Mouse (Mus musculus) Patski (cell line): ENCODE data around the gene Cdc40. TPM values are rescaled to one million over a fixed set of nuclear protein-coding genes. Genes with fewer than 3 reads are reported as not detected.
"Not testable (repeated sequence)": the region's sequence is repeated elsewhere in the genome, so short reads cannot be mapped to it uniquely, and the experiment has no call there.

Experiments
- ATAC-seq: fragments of 100-300 bp; one replicate; pipeline ENCODE4 v1.8.0; 2021
- CTCF ChIA-PET: fragments of 350-600 bp; sonication (Branson Sonifier 250); formaldehyde crosslinking; loops from one replicate; lab custom pipeline; 2022; ENCODE audit warnings: inconsistent platforms; lab: Charles Lee
- POLR2A ChIA-PET: fragments of 350-600 bp; sonication (Branson Sonifier 250); formaldehyde crosslinking; loops from one replicate; lab custom pipeline; 2022; ENCODE audit warnings: antibody characterized with exemption, inconsistent platforms; lab: Charles Lee
- DNase-seq: peaks from one replicate; pipeline ENCODE4 v3.0.0-alpha.2; 2011; ENCODE audit warnings: low read depth, low spot score
- H3K27me3 ChIP-seq: fragments of 371-371 bp; one replicate; pipeline ENCODE4 v1.5.1; 2021
- CTCF ChIP-seq: fragments of 100-300 bp; IDR thresholded peaks from one replicate; pipeline ENCODE4 v1.5.1; 2021
- in situ Hi-C: fragments of 300-500 bp; cut with MboI; formaldehyde crosslinking; loops from 3 replicates; pipeline ENCODE4 v1.11.1; 2018; ENCODE audit warnings: low pct_unique_long_range_greater_than_20kb, mixed read lengths
- polyA plus RNA-seq: library from polyadenylated mRNA; unstranded; gene quantifications from one replicate; pipeline ENCODE4 v1.2.3, GENCODE M21; 2021

The Cdc40 gene
- polyA plus RNA-seq, 1 experiment from 2014 or later: 28.1 TPM

DNA sequence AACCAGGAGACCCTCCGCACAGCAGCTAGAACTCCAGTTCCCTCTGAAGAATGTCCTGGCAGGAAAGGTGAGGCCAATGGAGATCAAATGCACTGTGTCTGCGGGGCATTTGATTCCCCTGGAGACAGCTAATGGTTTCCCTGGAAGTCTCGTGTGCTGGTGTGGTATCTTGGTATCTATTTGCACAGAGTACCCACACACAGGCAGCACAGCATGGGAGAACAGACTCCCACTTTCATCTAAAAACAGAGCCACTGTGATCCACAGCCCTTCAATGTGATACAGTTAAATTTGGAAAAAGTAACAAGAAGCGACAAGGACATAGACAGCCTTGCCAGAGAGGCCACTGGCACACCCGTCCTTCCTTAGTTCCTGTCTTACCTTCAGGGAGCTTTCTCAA is 39.3 kb downstream of the Cdc40 start:
- DNase-seq (no peak), ATAC-seq (no peak)
- TF ChIP-seq CTCF: no peak
- POLR2A ChIA-PET: no interaction called here
- H3K27me3 ChIP-seq: no peaks in the 10 kb centered on the region
- in situ Hi-C loops: no loop called here
- CTCF ChIA-PET: interaction anchor here (1.2 kb wide), 1 partner anchor 10 kb away, joined by 4 read pairs; no protein-coding TSS in a partner anchor

- TF ChIP-seq CTCF: no peak
- ATAC-seq (no peak), DNase-seq (no peak)
- CTCF ChIA-PET: no interaction called here
- H3K27me3 ChIP-seq: no peaks in the 10 kb centered on the region
- POLR2A ChIA-PET: no interaction called here
- in situ Hi-C loops: no loop called here
These were observed 43.0 kb downstream of the Cdc40 start for GRCm38 (mm10) chr10:40840086-40840485.

- POLR2A ChIA-PET: no interaction called here
- CTCF ChIA-PET: no interaction called here
- no peak for TF ChIP-seq CTCF
- in situ Hi-C loops: no loop called here
- DNase-seq (no peak), ATAC-seq (no peak)
- no peaks in the 10 kb centered on the region for H3K27me3 ChIP-seq
These were observed 51.8 kb downstream of the Cdc40 start for GRCm38 (mm10) chr10:40831267-40831666.

- peak; percentile 62 for ATAC-seq
- no peak for TF ChIP-seq CTCF
- peak; percentile 24 for DNase-seq
- in situ Hi-C loops: no loop called here
- POLR2A ChIA-PET: interaction anchor here (1.3 kb wide), 1 partner anchor 34 kb away, joined by 5 read pairs; no protein-coding TSS in a partner anchor
- CTCF ChIA-PET: no interaction called here
- H3K27me3 ChIP-seq: no peaks in the 10 kb centered on the region
These were observed 52.8 kb downstream of the Cdc40 start for GRCm38 (mm10) chr10:40830312-40830711.

DNA sequence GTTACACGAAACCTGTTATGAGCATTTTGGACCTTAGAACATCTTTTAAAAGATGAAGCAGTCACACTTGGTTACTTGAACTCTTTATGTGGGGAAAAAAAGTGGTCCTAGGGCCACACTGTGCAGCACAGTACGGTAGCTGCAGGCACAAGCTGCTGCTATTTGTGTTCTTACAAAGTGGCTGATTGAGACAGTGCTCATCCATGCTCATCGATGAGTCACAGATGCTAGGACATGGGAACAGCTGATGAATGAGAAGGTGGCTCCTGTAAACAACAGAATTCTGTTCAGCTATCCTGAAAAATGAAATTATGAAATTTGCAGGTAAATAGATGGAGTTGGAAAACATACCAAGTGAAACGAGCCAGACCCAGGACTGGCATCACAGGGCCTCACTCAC is 55.4 kb downstream of the Cdc40 start:
- POLR2A ChIA-PET: no interaction called here
- DNase-seq (peak; percentile 12), ATAC-seq (no peak)
- CTCF ChIA-PET: no interaction called here
- no peaks in the 10 kb centered on the region for H3K27me3 ChIP-seq
- TF ChIP-seq CTCF: no peak
- in situ Hi-C loops: no loop called here

GRCm38 (mm10) chr10:40825952-40826351 is 57.2 kb downstream of the Cdc40 start:
- TF ChIP-seq CTCF: no peak
- CTCF ChIA-PET: interaction anchor here (0.9 kb wide), 1 partner anchor 15 kb away, joined by 4 read pairs; no protein-coding TSS in a partner anchor
- in situ Hi-C loops: no loop called here
- POLR2A ChIA-PET: no interaction called here
- DNase-seq (no peak), ATAC-seq (no peak)
- no peaks in the 10 kb centered on the region for H3K27me3 ChIP-seq

- DNase-seq: no peak
- in situ Hi-C loops: no loop called here
- POLR2A ChIA-PET: interaction anchor here (0.6 kb wide), 1 partner anchor 1799 kb away, joined by 4 read pairs; no protein-coding TSS in a partner anchor
These were observed 66.6 kb downstream of the Cdc40 start for GRCm38 (mm10) chr10:40816471-40816870.

GRCm38 (mm10) chr10:40813627-40814026 is 69.5 kb downstream of the Cdc40 start:
- DNase-seq (no peak), ATAC-seq (no peak)
- POLR2A ChIA-PET: no interaction called here
- in situ Hi-C loops: no loop called here
- CTCF ChIA-PET: no interaction called here
- TF ChIP-seq CTCF: peak; percentile 60
- no peaks in the 10 kb centered on the region for H3K27me3 ChIP-seq

More at GRCm38 (mm10) chr10:40816471-40816870, 66.6 kb downstream of the Cdc40 start:
- TF ChIP-seq CTCF: no peak
- CTCF ChIA-PET: interaction anchor here (1.3 kb wide), 1 partner anchor 9 kb away, joined by 3 read pairs; no protein-coding TSS in a partner anchor
- ATAC-seq: no peak
- H3K27me3 ChIP-seq: no peaks in the 10 kb centered on the region

GRCm38 (mm10) chr10:40809411-40809910 is 73.7 kb downstream of the Cdc40 start:
- POLR2A ChIA-PET, in situ Hi-C loops, ATAC-seq, CTCF ChIA-PET, DNase-seq, H3K27me3 ChIP-seq: not testable (repeated sequence)

DNA sequence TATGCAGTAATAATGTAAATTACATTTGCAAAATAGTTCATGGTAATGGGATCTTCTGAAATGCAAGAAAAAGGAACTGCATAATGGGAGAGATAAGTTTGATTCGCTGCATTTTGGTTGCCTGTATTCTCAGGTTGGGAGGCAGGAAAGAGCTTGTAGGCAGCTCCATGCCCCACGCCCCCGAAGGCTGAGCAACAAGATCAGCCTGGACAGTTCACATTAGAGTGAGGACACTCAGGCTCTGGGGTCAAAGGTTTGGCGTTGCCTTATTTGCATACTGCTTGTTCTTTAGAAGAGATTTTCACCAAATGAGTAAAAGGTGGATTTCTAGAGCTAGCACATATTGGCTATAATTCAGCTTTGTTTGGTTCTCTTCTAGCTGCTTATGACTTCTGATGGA is 76.9 kb downstream of the Cdc40 start:
- no peak for TF ChIP-seq CTCF
- in situ Hi-C loops: no loop called here
- CTCF ChIA-PET: no interaction called here
- no peak for DNase-seq
- no peak for ATAC-seq
- POLR2A ChIA-PET: no interaction called here
- peaks cover 8% of the 10 kb centered on the region for H3K27me3 ChIP-seq

DNA sequence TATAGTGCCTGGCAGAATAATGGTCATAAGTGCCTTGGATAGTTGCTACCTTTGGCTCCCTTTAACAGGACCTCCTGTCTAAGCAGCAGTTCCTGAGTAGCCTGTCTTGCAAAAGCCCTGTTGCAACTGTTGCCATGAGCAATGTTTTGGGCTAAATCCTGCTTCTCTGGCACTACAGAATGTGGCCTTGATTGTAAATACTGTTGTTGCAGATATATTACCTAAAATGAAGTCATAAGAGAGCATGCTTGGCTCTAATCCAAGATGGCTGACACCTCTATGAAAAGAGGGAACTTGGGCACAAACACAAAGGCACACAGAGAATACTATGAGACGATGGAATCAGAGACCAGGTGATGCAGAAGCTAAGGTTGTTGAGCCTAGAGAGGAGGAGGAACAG is 77.9 kb downstream of the Cdc40 start:
- ATAC-seq: no peak
- peaks cover 10% of the 10 kb centered on the region for H3K27me3 ChIP-seq
- DNase-seq: no peak
- in situ Hi-C loops: no loop called here
- ChIA-PET POLR2A (no interaction called here), CTCF (no interaction called here)
- TF ChIP-seq CTCF: no peak

DNA sequence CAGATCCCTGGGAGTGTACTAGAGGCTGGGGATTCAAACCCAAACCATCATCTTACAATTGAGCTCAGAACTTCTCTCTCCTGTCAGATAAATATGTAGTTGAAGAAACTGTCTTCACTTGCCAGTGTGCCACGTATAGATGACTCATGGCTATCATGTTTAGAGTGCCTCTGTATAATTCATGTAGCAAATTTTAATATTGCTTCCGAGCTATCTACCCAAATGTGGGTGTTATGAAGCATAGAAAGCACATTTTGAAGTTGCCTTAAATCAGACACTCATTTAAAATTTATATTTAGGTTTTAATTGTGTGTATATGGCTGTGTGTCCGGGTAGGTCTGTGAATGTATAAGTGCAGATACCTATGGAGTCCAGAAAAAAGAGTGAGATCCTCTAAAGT is 91.0 kb downstream of the Cdc40 start:
- ChIA-PET POLR2A (no interaction called here), CTCF (no interaction called here)
- DNase-seq: no peak
- in situ Hi-C loops: no loop called here
- TF ChIP-seq CTCF: no peak
- H3K27me3 ChIP-seq: peaks cover 18% of the 10 kb centered on the region
- no peak for ATAC-seq
